Mouse (Mus musculus): ENCODE measurements around the gene 0610010F05Rik. TPM values are rescaled to one million over a fixed set of nuclear protein-coding genes. Genes with fewer than 3 reads are reported as not detected.
"Not testable (repeated sequence)": the region's sequence is repeated elsewhere in the genome, so short reads cannot be mapped to it uniquely, and the experiment has no call there.

Gene 0610010F05Rik
- 4.5 and 5.2 TPM in 2 replicates for polyA plus RNA-seq (2012; rRNA removed)

GRCm38 (mm10) chr11:23632945-23633878 is at the start of gene 0610010F05Rik:
Gene 0610010F05Rik (minus strand): TSS chr11:23633639.
- DNase-seq (ENCODE audit: low read depth), result peak; percentile 40

GRCm38 (mm10) chr11:23682561-23682960 is 49.1 kb upstream of the 0610010F05Rik start:
- DNase-seq (ENCODE audit: low read depth), result no peak

- DNase-seq (ENCODE audit: low read depth), result no peak
Observed at GRCm38 (mm10) chr11:23680435-23680950, 47.1 kb upstream of the 0610010F05Rik start.

- no peak for DNase-seq (ENCODE audit: low read depth)
Observed at GRCm38 (mm10) chr11:23679044-23679642, 45.7 kb upstream of the 0610010F05Rik start.

- no peak for DNase-seq (ENCODE audit: low read depth)
Observed at GRCm38 (mm10) chr11:23676100-23676499, 42.7 kb upstream of the 0610010F05Rik start.

GRCm38 (mm10) chr11:23672256-23672749 is 38.9 kb upstream of the 0610010F05Rik start:
- no peak for DNase-seq (ENCODE audit: low read depth)

- no peak for DNase-seq (ENCODE audit: low read depth)
Observed at GRCm38 (mm10) chr11:23667128-23667527, 33.7 kb upstream of the 0610010F05Rik start.

- no peak for DNase-seq (ENCODE audit: low read depth)
Observed at GRCm38 (mm10) chr11:23666526-23666925, 33.1 kb upstream of the 0610010F05Rik start.

- DNase-seq (ENCODE audit: low read depth), result no peak
Observed at GRCm38 (mm10) chr11:23665798-23666501, 32.5 kb upstream of the 0610010F05Rik start, which contains the start of gene Pex13. Gene Pex13 (minus strand): TSS chr11:23665959.

GRCm38 (mm10) chr11:23665311-23665786 is 31.9 kb upstream of the 0610010F05Rik start, which contains the start of gene Pus10:
Gene Pus10 (plus strand): TSS chr11:23665674.
- no peak for DNase-seq (ENCODE audit: low read depth)

GRCm38 (mm10) chr11:23664232-23664631 is 30.8 kb upstream of the 0610010F05Rik start:
- DNase-seq (ENCODE audit: low read depth), result no peak

GRCm38 (mm10) chr11:23657791-23658190 is 24.4 kb upstream of the 0610010F05Rik start:
- DNase-seq (ENCODE audit: low read depth), result no peak

GRCm38 (mm10) chr11:23653666-23654065 is 20.2 kb upstream of the 0610010F05Rik start:
- no peak for DNase-seq (ENCODE audit: low read depth)

GRCm38 (mm10) chr11:23647835-23648234 is 14.4 kb upstream of the 0610010F05Rik start:
- DNase-seq (ENCODE audit: low read depth), result no peak

- DNase-seq (ENCODE audit: low read depth), result no peak
Observed at GRCm38 (mm10) chr11:23647431-23647830, 14.0 kb upstream of the 0610010F05Rik start.

- DNase-seq (ENCODE audit: low read depth), result no peak
Observed at GRCm38 (mm10) chr11:23634573-23634972, 1.1 kb upstream of the 0610010F05Rik start.

GRCm38 (mm10) chr11:23633879-23634215 is 408 bp upstream of the 0610010F05Rik start:
- DNase-seq (ENCODE audit: low read depth), result peak; percentile 16

- no peak for DNase-seq (ENCODE audit: low read depth)
Observed at GRCm38 (mm10) chr11:23630664-23631063, 2.8 kb downstream of the 0610010F05Rik start.

- DNase-seq (ENCODE audit: low read depth), result no peak
Observed at GRCm38 (mm10) chr11:23618995-23619394, 14.4 kb downstream of the 0610010F05Rik start.

- no peak for DNase-seq (ENCODE audit: low read depth)
Observed at GRCm38 (mm10) chr11:23614546-23614945, 18.9 kb downstream of the 0610010F05Rik start.

GRCm38 (mm10) chr11:23607291-23607690 is 26.1 kb downstream of the 0610010F05Rik start:
- not testable (repeated sequence) for DNase-seq (ENCODE audit: low read depth)

Measured in gonadal fat pad, adult 2 months (tissue).